Mouse (Mus musculus): ENCODE results near the gene Pcbd2. TPM values are rescaled to one million over a fixed set of nuclear protein-coding genes. Genes with fewer than 3 reads are reported as not detected.

The Pcbd2 gene
- polyA plus RNA-seq, 1 experiment from 2014 or later = 85.2 TPM

- ATAC-seq (ENCODE audit: insufficient number of reproducible peaks, insufficient read depth, low FRiP score, low read depth) = no peak
- peak overlapping the region; percentile 65 for H3K4me3 ChIP-seq (ENCODE audit: low read depth, low read length)
- no peaks in the 10 kb centered on the region for H3K9me3 ChIP-seq (ENCODE audit: control insufficient read depth, low read depth, low read length)
- H3K27me3 ChIP-seq (ENCODE audit: control insufficient read depth, insufficient read depth, low read length) = no peaks in the 10 kb centered on the region
- no peaks in the 10 kb centered on the region for H3K4me1 ChIP-seq (ENCODE audit: control insufficient read depth, insufficient read depth, low read length)
- H3K9ac ChIP-seq (replicated peaks; ENCODE audit: low read depth, low read length) = peak overlapping the region; percentile 81
- peak overlapping the region; percentile 49 for H3K4me2 ChIP-seq (replicated peaks; ENCODE audit: low read depth, low read length)
- WGBS = 7% methylated on average over 4 of the region's 4 CpGs
- H3K36me3 ChIP-seq (ENCODE audit: control insufficient read depth, insufficient read depth, low read length) = peaks cover 25% of the 10 kb centered on the region
- peak overlapping the region; percentile 99 for H3K27ac ChIP-seq (ENCODE audit: low read length)
Measured at GRCm38 (mm10) chr13:55726598-55727119, 509 bp upstream of the Pcbd2 start.

GRCm38 (mm10) chr13:55727839-55728238, 671 bp downstream of the Pcbd2 start:
- WGBS = 2% methylated on average over 19 of the region's 19 CpGs
- ATAC-seq (ENCODE audit: insufficient number of reproducible peaks, insufficient read depth, low FRiP score, low read depth) = peak; percentile 74; the same call in 1 of the 2 replicates
- peak overlapping the region; percentile 49 for H3K4me2 ChIP-seq (replicated peaks; ENCODE audit: low read depth, low read length)
- no peaks in the 10 kb centered on the region for H3K4me1 ChIP-seq (ENCODE audit: control insufficient read depth, insufficient read depth, low read length)
- peak overlapping the region; percentile 65 for H3K4me3 ChIP-seq (ENCODE audit: low read depth, low read length)
- H3K9ac ChIP-seq (replicated peaks; ENCODE audit: low read depth, low read length) = peak overlapping the region; percentile 81
- no peaks in the 10 kb centered on the region for H3K9me3 ChIP-seq (ENCODE audit: control insufficient read depth, low read depth, low read length)
- peak overlapping the region; percentile 99 for H3K27ac ChIP-seq (ENCODE audit: low read length)
- H3K27me3 ChIP-seq (ENCODE audit: control insufficient read depth, insufficient read depth, low read length) = no peaks in the 10 kb centered on the region
- peaks cover 21% of the 10 kb centered on the region; the same call in 1 of the 2 replicates for H3K36me3 ChIP-seq (ENCODE audit: control insufficient read depth, insufficient read depth, low read length)

- Histone ChIP-seq H3K9ac (replicated peaks; ENCODE audit: low read depth, low read length) (no peak overlapping the region), H3K4me3 (ENCODE audit: low read depth, low read length) (no peak overlapping the region), H3K36me3 (ENCODE audit: control insufficient read depth, insufficient read depth, low read length) (0 out of 2 replicates have a peak, but pooled peaks cover 6% of the 10 kb centered on the region), H3K9me3 (ENCODE audit: control insufficient read depth, low read depth, low read length) (no peaks in the 10 kb centered on the region), H3K4me2 (replicated peaks; ENCODE audit: low read depth, low read length) (no peak overlapping the region), H3K27me3 (ENCODE audit: control insufficient read depth, insufficient read depth, low read length) (no peaks in the 10 kb centered on the region), H3K4me1 (ENCODE audit: control insufficient read depth, insufficient read depth, low read length) (no peaks in the 10 kb centered on the region), H3K27ac (ENCODE audit: low read length) (no peak overlapping the region)
- WGBS = 90% methylated on average over 7 of the region's 7 CpGs
- ATAC-seq (ENCODE audit: insufficient number of reproducible peaks, insufficient read depth, low FRiP score, low read depth) = no peak
Measured at GRCm38 (mm10) chr13:55730716-55731115, 3.5 kb downstream of the Pcbd2 start.

GRCm38 (mm10) chr13:55732121-55732520, 5.0 kb downstream of the Pcbd2 start:
- no peak for ATAC-seq (ENCODE audit: insufficient number of reproducible peaks, insufficient read depth, low FRiP score, low read depth)
- WGBS = 74% methylated on average over 2 of the region's 2 CpGs
- H3K9me3 ChIP-seq (ENCODE audit: control insufficient read depth, low read depth, low read length) = no peaks in the 10 kb centered on the region
- no peak overlapping the region for H3K27ac ChIP-seq (ENCODE audit: low read length)
- H3K4me1 ChIP-seq (ENCODE audit: control insufficient read depth, insufficient read depth, low read length) = no peaks in the 10 kb centered on the region
- H3K9ac ChIP-seq (replicated peaks; ENCODE audit: low read depth, low read length) = no peak overlapping the region
- no peak overlapping the region for H3K4me2 ChIP-seq (replicated peaks; ENCODE audit: low read depth, low read length)
- H3K27me3 ChIP-seq (ENCODE audit: control insufficient read depth, insufficient read depth, low read length) = no peaks in the 10 kb centered on the region
- H3K4me3 ChIP-seq (ENCODE audit: low read depth, low read length) = no peak overlapping the region
- no peaks in the 10 kb centered on the region for H3K36me3 ChIP-seq (ENCODE audit: control insufficient read depth, insufficient read depth, low read length)

GRCm38 (mm10) chr13:55733628-55734502, 6.7 kb downstream of the Pcbd2 start:
- no peaks in the 10 kb centered on the region for H3K27me3 ChIP-seq (ENCODE audit: control insufficient read depth, insufficient read depth, low read length)
- no peaks in the 10 kb centered on the region for H3K36me3 ChIP-seq (ENCODE audit: control insufficient read depth, insufficient read depth, low read length)
- no peaks in the 10 kb centered on the region for H3K9me3 ChIP-seq (ENCODE audit: control insufficient read depth, low read depth, low read length)
- H3K4me3 ChIP-seq (ENCODE audit: low read depth, low read length) = no peak overlapping the region
- peak; percentile 58; the same call in 1 of the 2 replicates for ATAC-seq (ENCODE audit: insufficient number of reproducible peaks, insufficient read depth, low FRiP score, low read depth)
- peak overlapping the region; percentile 27; the same call in 1 of the 2 replicates for H3K27ac ChIP-seq (ENCODE audit: low read length)
- no peak overlapping the region for H3K4me2 ChIP-seq (replicated peaks; ENCODE audit: low read depth, low read length)
- H3K9ac ChIP-seq (replicated peaks; ENCODE audit: low read depth, low read length) = no peak overlapping the region
- no peaks in the 10 kb centered on the region for H3K4me1 ChIP-seq (ENCODE audit: control insufficient read depth, insufficient read depth, low read length)
- 68% methylated on average over 22 of the region's 22 CpGs for WGBS

- H3K4me1 ChIP-seq (ENCODE audit: control insufficient read depth, insufficient read depth, low read length) = no peaks in the 10 kb centered on the region
- no peak overlapping the region for H3K4me2 ChIP-seq (replicated peaks; ENCODE audit: low read depth, low read length)
- no peaks in the 10 kb centered on the region for H3K36me3 ChIP-seq (ENCODE audit: control insufficient read depth, insufficient read depth, low read length)
- H3K9me3 ChIP-seq (ENCODE audit: control insufficient read depth, low read depth, low read length) = no peaks in the 10 kb centered on the region
- no peak overlapping the region for H3K4me3 ChIP-seq (ENCODE audit: low read depth, low read length)
- 87% methylated on average over 8 of the region's 8 CpGs for WGBS
- no peaks in the 10 kb centered on the region for H3K27me3 ChIP-seq (ENCODE audit: control insufficient read depth, insufficient read depth, low read length)
- H3K27ac ChIP-seq (ENCODE audit: low read length) = no peak overlapping the region
- ATAC-seq (ENCODE audit: insufficient number of reproducible peaks, insufficient read depth, low FRiP score, low read depth) = no peak
- no peak overlapping the region for H3K9ac ChIP-seq (replicated peaks; ENCODE audit: low read depth, low read length)
Measured at GRCm38 (mm10) chr13:55737885-55738284, 10.7 kb downstream of the Pcbd2 start.

- Histone ChIP-seq H3K4me2 (replicated peaks; ENCODE audit: low read depth, low read length) (no peak overlapping the region), H3K4me3 (ENCODE audit: low read depth, low read length) (no peak overlapping the region), H3K9ac (replicated peaks; ENCODE audit: low read depth, low read length) (no peak overlapping the region), H3K27me3 (ENCODE audit: control insufficient read depth, insufficient read depth, low read length) (no peaks in the 10 kb centered on the region), H3K36me3 (ENCODE audit: control insufficient read depth, insufficient read depth, low read length) (no peaks in the 10 kb centered on the region), H3K27ac (ENCODE audit: low read length) (no peak overlapping the region), H3K4me1 (ENCODE audit: control insufficient read depth, insufficient read depth, low read length) (no peaks in the 10 kb centered on the region; the same call in 1 of the 2 replicates), H3K9me3 (ENCODE audit: control insufficient read depth, low read depth, low read length) (no peaks in the 10 kb centered on the region)
- ATAC-seq (ENCODE audit: insufficient number of reproducible peaks, insufficient read depth, low FRiP score, low read depth) = no peak
- WGBS = 70% methylated on average over 8 of the region's 8 CpGs
Measured at GRCm38 (mm10) chr13:55742306-55742705, 15.1 kb downstream of the Pcbd2 start.

- no peak overlapping the region for H3K9ac ChIP-seq (replicated peaks; ENCODE audit: low read depth, low read length)
- no peak overlapping the region for H3K4me2 ChIP-seq (replicated peaks; ENCODE audit: low read depth, low read length)
- no peaks in the 10 kb centered on the region for H3K27me3 ChIP-seq (ENCODE audit: control insufficient read depth, insufficient read depth, low read length)
- 49% methylated on average over 13 of the region's 13 CpGs for WGBS
- no peak overlapping the region for H3K27ac ChIP-seq (ENCODE audit: low read length)
- H3K4me1 ChIP-seq (ENCODE audit: control insufficient read depth, insufficient read depth, low read length) = peaks cover 20% of the 10 kb centered on the region
- ATAC-seq (ENCODE audit: insufficient number of reproducible peaks, insufficient read depth, low FRiP score, low read depth) = no peak
- no peak overlapping the region for H3K4me3 ChIP-seq (ENCODE audit: low read depth, low read length)
- H3K9me3 ChIP-seq (ENCODE audit: control insufficient read depth, low read depth, low read length) = no peaks in the 10 kb centered on the region
- no peaks in the 10 kb centered on the region for H3K36me3 ChIP-seq (ENCODE audit: control insufficient read depth, insufficient read depth, low read length)
Measured at GRCm38 (mm10) chr13:55754380-55754779, 27.2 kb downstream of the Pcbd2 start.

All from stomach, embryonic 14.5 days (tissue).